Mouse (Mus musculus): ENCODE measurements around the gene Nudt11. TPM values are rescaled to one million over a fixed set of nuclear protein-coding genes. Genes with fewer than 3 reads are reported as not detected.

Nudt11 gene
- 0.12 and 0.28 TPM in 2 replicates for polyA plus RNA-seq (2012)

DNA sequence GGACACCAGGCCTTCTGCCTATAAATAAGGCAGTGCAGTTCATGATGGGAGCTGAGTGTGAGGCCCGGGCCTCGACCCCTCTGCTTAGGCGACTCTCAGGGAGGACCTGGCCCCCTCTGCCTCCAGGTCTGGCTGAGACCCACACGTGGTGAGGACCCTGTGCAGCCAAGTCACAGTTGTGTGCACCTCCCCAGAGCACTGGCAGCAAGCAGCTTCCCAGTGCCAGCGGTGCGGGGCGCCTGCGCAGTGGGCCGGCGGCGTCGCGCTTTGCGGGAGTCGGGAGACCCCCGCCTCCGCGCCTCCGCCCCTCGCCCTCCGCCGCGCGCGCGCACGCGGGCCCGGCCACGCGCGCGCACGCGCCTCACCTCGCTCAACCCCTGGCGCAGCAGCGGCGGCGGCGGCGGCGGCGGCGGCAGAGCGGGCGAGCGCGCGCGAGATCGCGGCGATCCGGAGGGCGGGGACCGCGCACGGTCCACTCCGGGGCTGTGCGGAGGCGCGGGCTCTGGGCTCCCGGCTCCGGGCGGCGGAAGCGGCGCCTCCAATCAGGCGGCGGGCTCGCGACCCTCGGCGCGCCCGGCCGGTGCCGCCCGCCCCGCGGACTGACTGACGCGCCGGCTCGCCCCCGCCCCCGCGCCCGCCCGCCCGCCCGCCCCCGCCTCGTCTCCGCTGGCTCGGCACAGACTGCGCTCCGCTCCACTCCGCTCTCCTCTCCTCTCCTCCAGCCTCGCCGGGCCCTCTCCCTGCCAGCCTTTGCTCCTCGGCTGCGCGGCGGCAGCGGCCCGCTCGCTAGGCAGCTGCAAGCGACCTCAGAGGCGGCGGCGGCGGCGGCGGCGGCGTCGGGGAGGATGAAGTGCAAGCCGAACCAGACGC lies at the start of gene Nudt11:
Gene Nudt11, plus strand, starts transcription at position 388 of the 870 bp plus-strand sequence.

DNA sequence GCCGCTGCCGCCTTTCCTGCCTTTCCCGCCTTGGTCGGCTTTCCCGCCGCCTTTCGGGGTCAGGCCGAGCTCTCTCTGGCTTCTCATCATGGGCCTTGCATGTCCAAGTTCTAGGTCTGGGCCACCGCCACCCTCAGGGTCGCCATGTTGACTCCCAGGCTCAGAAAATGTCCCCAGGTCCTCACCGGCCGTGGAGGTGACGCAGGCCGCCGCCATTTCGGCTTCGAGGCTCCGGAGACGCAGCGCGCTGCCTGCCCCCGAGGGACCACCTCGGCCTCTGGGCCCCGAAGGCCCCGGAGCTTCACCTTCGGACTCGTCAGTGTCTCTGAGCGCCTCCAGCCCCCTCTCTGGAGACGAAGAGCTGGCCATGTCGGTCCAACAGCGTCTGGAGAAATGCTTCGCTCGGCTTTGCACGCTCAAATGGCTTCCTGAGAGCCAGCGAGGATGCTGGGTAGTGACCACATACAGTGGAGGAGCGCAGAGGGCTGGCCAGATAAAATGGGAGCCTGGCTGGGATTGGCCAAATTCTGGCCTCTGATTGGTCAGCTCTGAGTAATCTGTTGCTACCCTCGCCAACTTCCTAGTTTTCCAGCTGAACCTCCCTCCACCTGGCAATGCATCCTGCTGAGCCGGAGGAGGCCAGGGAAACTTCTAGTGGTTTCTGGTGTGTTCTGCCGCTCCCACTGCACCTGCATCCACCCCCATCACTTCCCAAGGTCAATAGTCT lies 35.9 kb downstream of the Nudt11 start, which contains the start of gene AU022751:
Gene AU022751, minus strand, starts transcription at position 466 of the 727 bp plus-strand sequence.

Other genes starting within 250 kb of the Nudt11 start
- not detected in 2 replicates for gene AU022751, start 36.0 kb downstream of the Nudt11 start, polyA plus RNA-seq (2012)
- gene Nudt10, start 125.6 kb downstream of the Nudt11 start, polyA plus RNA-seq (2012): 0.18 TPM in 1 of 2 replicates, not detected in the other

All from megakaryocyte-erythroid progenitor cell, adult 5 weeks (primary cell).